Mouse (Mus musculus) CH12F3 (cell line): ENCODE data around the gene Zfp865.

Experiments used
- in situ Hi-C: fragments of 300-500 bp; cut with MboI; formaldehyde crosslinking; loops from 2 replicates; pipeline ENCODE4 v1.14.3; 2020; ENCODE audit warnings: low sequenced_read_pairs

Zfp865 gene

DNA sequence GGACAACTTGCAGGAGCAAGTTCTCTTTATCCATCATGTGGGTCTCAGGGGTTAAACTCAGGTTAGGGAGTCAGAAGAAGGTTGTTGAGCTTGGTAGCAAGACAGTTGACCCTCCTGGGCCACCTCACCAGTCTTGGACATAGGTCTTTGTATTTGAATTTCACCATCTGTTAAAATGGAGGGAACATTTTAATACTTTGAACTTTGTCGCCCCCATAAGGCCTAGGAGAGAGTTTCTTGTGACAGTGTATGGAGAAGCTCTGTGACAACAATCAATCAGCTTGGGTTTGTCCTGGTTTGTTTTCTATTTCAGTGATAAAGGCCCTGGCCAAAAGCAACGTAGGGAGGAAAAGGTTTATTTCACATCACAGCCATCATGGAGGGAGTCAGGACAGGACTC lies 27.1 kb downstream of the Zfp865 start:
- in situ Hi-C loops = loop anchor here (5.0 kb wide), 1 partner anchor 105 kb away; no protein-coding TSS in a partner anchor

DNA sequence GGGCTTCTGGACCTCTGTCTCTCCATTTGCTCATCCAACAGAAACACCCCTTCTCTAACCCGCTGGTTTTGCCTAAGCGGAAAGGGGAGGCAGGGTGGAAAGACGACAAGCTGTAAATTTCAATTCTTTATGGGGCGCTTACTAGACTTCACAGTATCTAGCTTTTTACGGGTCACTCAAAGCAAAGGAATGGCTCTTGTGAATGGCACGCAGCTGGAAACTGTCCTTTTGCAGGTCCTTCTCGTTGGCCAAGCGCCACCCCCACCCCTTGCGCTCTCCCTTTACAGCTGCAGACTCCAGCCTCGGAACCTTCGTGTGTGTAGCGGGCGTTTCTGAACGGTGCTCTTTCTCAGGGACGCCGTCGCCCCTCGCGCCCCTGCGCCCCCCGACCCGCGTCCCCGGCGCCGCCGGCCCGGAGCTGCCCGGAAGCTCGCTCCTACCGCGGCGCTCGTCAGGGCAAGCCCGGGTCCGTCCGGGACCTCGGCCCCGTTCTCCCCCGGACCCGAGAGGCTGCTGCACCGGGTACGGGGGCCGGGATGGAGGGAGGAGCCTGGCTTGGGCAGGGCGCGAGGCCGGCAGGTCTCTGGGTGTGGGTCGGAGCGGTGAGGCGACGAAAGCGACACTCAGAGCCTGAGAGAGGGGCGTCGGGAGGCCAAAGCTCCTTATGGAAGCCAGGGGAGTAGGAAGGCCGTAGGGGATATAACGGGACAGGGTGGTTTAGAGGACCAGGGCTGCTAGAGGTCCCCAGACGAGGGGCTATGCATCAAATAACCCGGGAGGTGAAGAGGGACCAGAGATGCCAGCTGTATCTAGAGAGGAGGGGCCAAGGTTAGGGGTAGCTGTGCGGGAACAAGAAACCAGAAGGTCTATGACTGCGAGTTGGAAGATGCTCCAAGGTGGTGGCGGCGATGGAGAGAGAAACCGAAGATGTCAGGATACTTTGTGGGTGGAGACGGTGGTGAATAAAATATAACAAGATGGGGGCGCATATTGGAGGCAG lies 31.3 kb downstream of the Zfp865 start, which contains the start of gene Zfp580:
Gene Zfp580 (plus strand): TSS at position 346 of the 1,000 bp plus-strand sequence.
- in situ Hi-C loops = no loop called here

GRCm38 (mm10) chr7:5052438-5052837 lies 32.3 kb downstream of the Zfp865 start:
- in situ Hi-C loops = no loop called here

GRCm38 (mm10) chr7:5052931-5053343 lies 32.8 kb downstream of the Zfp865 start:
- in situ Hi-C loops = no loop called here

DNA sequence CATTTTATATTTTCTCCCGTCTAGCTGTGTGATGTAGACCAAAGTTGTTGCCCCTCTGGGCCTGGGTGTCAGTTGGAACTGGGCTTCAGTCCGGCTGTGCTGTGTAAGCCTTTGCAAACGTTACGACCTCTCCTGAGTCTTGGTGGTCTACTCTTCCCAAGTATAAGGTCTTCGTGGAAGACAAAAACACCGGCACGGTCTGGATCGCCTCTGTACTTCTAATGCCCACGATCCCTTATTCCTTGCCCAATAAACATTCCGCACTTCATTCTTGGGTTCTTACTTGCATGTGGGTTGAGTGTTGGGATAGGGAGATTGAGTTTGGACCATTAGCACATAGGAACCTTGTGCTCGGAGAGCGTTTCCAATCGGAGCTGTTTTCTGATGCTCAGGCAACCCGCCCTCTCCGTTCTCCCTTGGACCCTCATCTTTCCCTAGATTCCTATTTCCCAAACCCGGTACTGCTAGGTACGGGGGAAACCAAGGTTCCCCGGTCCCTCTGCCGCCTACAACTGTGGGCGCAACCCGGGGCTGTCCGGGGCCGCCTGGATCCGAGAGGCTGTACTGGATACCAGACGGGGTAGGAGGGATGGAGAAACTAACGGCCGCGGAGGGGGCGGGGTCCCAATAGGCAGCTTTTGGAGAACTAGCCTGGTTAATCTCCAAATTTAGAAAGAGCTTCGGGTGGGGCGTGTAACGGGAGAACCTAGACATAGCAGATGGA lies 33.4 kb downstream of the Zfp865 start:
- in situ Hi-C loops = no loop called here

GRCm38 (mm10) chr7:5056651-5057263 lies 36.6 kb downstream of the Zfp865 start:
- in situ Hi-C loops = no loop called here

DNA sequence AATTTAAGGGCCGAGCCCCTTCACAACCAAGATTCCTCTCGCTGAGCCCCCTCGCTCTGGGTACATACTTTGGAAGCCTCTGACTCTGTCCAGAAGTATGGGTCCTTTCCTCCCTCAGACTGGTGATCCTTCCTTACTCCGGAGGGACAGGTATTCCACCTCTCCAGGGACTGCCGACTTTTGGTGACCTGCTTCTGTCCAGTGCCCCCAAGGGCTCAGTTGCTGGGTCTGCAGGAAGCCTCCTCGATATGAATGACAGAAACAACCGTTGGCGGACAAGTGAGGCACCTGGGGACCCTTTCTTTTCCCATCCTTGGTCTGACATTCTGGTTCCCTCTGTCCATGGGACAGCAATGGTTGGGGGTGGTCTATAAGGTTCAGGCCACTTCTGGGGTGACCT lies 37.2 kb downstream of the Zfp865 start:
- in situ Hi-C loops = no loop called here

DNA sequence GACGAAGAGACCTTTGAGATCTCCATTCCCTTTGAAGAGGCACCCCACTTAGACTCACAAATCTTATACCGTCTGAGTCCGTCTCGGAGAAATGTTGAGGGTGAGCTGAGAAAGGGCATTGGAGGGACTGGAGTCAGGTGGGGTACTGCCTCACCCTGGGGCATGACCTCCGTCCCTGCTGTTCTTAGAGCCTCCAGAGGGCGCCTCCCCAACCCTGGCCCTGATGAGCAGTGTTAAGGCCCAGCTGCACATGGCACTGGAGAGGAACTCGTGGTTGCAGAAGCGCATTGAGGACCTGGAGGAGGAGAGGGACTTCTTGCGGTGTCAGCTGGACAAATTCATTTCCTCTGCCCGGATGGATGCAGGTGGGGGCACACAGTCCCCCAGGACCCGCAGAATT lies 37.6 kb downstream of the Zfp865 start:
- in situ Hi-C loops = no loop called here

- in situ Hi-C loops = no loop called here
Measured at GRCm38 (mm10) chr7:5058631-5059030, 38.5 kb downstream of the Zfp865 start.

GRCm38 (mm10) chr7:5059421-5059820 lies 39.2 kb downstream of the Zfp865 start:
- in situ Hi-C loops = no loop called here

- in situ Hi-C loops = no loop called here
Measured at GRCm38 (mm10) chr7:5060239-5060731, 40.1 kb downstream of the Zfp865 start.

GRCm38 (mm10) chr7:5060944-5061773 lies 41.0 kb downstream of the Zfp865 start:
- in situ Hi-C loops = no loop called here

DNA sequence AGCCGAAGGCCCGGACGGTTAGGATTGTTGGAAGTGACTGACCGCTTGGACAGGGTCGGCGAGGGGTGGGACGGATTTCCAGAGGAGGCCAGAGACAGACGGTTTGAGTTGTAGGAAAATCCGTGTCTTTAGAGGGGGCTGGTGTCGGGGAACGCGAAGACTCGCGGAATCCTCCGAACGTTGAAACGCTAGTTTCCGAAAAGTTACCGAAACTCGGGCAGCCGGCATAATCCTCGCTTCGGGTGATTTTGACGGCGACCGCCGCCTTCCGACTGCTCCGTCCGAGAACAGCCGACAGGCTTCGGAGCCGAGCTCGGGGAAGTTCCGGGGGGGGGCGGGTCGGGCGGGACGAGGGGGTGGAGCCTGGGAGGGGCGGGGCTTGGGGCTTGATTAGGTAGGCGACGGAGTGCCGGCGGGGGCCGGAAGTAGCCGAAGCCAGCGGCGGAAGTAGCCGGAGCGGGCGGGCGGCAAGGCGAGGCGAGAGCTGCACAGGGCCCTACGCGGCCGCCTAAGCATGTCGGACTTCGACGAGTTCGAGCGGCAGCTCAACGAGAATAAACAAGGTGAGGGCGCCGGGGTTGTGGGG lies 41.7 kb downstream of the Zfp865 start, which contains the start of gene U2af2:
Gene U2af2 (plus strand): TSS at position 370 of the 586 bp plus-strand sequence.
- in situ Hi-C loops = no loop called here

- in situ Hi-C loops = no loop called here
Measured at GRCm38 (mm10) chr7:5062360-5063001, 42.3 kb downstream of the Zfp865 start.

DNA sequence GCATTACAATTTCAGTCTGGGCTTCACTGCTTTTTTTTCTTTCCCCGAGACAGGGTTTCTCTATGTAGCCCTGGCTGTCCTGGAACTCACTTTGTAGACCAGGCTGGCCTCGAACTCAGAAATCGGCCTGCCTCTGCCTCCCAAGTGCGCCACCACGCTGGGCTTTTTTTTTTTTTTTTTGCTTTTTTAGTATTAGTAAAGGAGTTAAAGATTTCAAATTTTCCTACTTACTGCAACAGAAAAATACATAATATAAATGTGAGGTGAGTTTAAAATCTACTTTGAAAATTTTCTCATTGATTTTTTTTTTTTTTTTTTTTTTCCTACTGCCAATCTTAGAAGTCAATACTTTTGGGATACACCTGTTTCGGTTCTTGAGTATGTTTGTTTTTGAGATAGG lies 44.7 kb downstream of the Zfp865 start:
- in situ Hi-C loops = no loop called here

DNA sequence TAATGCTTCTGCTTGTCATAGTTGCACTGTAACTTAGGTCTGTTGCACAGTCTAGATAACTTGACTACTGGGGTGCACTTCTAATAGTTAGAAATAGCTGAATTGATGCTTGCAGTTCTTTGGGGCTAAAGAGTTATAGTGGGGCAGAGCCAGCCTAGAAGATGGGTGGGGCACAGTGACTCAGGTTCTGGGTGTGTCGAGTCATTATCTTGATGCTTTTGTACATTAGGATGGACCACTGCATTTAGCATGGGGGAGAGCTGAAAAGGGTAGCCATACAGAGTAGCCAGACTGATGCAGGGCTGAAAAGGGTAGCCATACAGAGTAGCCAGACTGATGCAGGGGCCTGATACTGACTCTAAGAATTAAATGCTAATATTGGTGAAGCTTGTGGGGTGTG lies 53.4 kb downstream of the Zfp865 start:
- in situ Hi-C loops = no loop called here

DNA sequence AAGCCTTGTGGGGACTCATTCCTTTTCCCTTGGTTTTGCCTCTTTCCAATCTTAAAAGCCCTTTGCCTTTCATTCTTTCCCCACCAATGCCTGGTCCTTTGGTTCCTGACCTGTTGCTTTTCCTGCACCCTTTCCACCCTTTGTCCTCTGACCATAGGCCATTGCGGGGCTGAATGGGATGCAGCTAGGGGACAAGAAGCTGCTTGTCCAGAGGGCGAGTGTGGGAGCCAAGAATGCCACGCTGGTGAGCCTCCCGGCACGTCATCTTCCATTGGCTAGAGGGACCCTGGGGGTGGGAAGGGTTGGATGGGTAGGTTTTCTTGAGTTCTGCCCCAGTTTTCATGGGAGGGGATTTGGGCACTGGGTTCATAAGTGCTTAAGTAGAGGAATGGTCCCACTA lies 54.8 kb downstream of the Zfp865 start:
- in situ Hi-C loops = no loop called here

- in situ Hi-C loops = no loop called here
Measured at GRCm38 (mm10) chr7:5076931-5077330, 56.8 kb downstream of the Zfp865 start.

DNA sequence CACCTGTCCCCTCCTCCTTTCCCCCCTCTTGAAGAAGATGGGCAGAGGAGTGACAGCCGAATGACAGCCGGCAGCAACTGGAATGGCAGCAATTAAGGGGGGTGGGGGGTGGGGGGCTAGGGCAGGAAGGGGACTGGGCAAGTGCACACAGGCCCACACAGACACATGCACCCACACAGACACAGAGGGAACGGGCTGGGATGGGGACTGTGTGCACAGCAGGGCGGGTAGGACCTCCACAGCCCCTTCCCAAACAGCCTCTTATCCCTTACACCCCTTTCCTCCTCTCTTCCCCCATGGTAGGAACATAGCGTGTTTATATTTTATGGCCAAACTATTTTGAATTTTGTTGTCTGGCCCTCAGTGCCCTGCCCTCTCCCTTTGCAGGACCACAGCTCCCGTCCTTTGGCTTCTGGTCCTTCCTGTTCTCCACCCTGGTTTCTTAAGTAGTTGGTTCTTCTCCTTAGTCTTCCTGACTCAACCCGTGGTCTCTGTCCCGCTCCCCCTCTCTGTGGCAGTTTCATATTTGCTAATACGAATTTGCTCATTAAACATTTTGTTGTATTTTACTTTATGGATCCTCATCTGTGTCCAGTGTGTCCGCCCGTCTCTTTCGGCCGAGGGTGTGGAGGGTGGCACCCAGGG lies 59.3 kb downstream of the Zfp865 start:
- in situ Hi-C loops = loop anchor here (5.0 kb wide), 1 partner anchor 48 kb away; the partner anchor contains the start of gene Rasl2-9
